Mouse (Mus musculus): ENCODE data around the gene Znhit1.

GRCm38 (mm10) chr5:136960053-136960452 is 27.8 kb downstream of the Znhit1 start:
- no peak for TF ChIP-seq CTCF (IDR thresholded peaks at IDR 0.05; ENCODE audit: low read depth, low read length)
- TF ChIP-seq GATA2 (IDR thresholded peaks at IDR 0.05; ENCODE audit: borderline replicate concordance, low read depth, low read length), result no peak
- TF ChIP-seq POLR2AphosphoS5 (IDR thresholded peaks at IDR 0.05; ENCODE audit: insufficient replicate concordance, low read depth, low read length), result no peak
- no peak for TF ChIP-seq GATA1 (IDR thresholded peaks at IDR 0.05; ENCODE audit: borderline replicate concordance, low read length)
- TF ChIP-seq TAL1 (conservative IDR thresholded peaks at IDR 0.05; ENCODE audit: low read depth, low read length), result no peak

All from G1E (cell line).